Mouse (Mus musculus): ENCODE data around the gene Tap2. TPM values are rescaled to one million over a fixed set of nuclear protein-coding genes. Genes with fewer than 3 reads are reported as not detected.

Tap2 gene
- total RNA-seq (2021), result 10 to 100 TPM; 43.6 to 55.6 TPM
- 61.0 and 64.1 TPM in 2 replicates for polyA plus RNA-seq (2012; rRNA removed)
- long read RNA-seq, transcript Tap2-201 (12 exons, 3,442 nt), result major isoform, 91 of 100 reads
- long read RNA-seq, partial matches to known transcripts, result 7 of 100 reads
- long read RNA-seq, other reads (novel, unspliced or antisense), result 1 of 100 reads

DNA sequence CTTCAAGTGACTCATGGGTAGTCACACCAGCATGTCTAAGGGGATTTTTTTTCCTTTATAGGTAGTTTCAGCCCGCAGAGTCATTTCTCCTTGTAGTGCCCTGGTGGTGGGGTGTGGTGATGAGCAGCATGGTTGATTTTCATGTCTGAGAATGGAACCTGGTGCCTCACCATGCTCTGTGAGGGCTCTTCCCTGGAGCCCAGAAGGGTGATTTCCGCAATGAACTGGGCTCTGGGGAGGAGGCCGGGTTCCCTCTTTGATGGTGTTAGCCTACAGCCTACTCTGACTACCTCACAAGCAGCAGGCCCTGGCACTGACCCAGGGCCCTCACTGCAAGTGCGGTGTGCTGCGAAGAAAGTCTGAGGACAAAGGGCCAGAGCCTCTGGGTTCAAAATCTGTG lies at the start of gene Tap2:
TSS of gene Tap2 (plus strand) at position 84 of the 400 bp plus-strand sequence.
- no peak for DNase-seq

DNA sequence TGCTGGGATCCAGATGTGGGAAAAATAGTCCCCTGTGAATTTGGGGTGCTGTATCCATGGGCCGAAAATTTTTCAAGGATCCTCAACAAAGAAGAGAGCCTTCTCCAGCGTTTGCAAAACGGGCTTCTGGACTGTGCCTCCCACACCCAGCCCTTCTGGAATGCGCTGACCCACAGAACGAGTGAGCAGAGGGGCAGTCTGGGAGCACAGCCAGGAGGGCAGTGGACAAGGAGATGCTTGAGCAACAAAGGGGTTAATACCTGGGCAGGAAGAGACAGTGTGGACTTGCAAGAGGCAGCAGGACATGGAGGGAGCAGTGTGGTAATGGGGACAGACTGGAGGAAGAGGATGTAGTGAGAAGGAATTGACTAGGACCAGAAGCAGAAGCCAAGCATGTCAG lies 47.8 kb upstream of the Tap2 start:
- no peak for DNase-seq

- DNase-seq, result no peak
Measured at GRCm38 (mm10) chr17:34164202-34164895, 39.0 kb upstream of the Tap2 start.

GRCm38 (mm10) chr17:34165033-34165730 lies 38.1 kb upstream of the Tap2 start:
- no peak for DNase-seq

- peak; percentile 36 for DNase-seq
Measured at GRCm38 (mm10) chr17:34169279-34169678, 34.0 kb upstream of the Tap2 start.

DNA sequence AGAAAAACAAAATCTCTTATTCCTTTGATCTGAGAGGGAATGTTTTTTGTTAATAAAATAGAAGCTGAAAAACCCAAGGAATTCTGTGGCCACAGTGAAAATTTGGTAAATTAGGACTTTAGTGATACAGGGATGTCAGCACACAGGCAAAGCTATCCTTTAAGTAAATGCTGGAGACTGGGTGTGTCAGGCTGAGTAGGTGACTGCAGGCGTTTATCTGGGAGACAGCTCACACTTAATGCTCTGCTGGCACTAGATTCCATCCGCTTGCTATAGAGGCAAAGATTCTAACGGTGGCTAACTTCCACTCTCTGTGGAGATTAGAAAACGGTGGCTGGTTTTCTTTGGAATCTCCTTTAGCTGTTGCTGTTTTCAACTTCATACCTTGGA lies 32.8 kb upstream of the Tap2 start:
- no peak for DNase-seq

DNA sequence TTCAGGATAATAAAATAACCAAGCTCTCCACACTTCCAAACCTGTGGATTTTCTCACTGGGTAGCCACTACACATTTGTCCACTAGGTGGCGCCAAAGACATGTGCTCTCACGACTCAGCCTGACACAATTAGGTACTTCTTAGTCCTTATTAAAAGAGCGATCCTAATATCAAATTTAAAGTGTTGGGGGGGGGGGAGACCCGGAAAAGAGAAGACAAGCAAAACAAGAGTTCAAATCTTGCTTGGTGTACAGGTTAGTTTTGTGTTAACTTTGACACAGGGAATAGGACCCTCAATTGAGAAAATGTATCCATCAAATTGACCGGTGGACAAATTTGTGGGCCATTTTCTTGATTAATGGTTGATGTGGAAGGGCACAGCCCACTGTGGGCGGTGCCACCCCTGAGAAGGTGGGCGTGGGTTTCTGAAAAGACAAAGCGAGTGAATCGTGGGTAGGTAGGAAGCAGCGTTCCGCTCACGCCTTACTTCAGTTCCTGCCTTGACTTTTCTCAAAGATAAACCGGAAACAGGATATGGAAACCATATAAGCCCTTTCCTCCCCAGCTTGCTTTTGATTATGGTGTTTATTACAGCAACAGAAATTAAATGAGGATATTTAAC lies 32.3 kb upstream of the Tap2 start:
- DNase-seq, result peak; percentile 76

- DNase-seq, result no peak
Measured at GRCm38 (mm10) chr17:34172528-34172927, 30.8 kb upstream of the Tap2 start.

DNA sequence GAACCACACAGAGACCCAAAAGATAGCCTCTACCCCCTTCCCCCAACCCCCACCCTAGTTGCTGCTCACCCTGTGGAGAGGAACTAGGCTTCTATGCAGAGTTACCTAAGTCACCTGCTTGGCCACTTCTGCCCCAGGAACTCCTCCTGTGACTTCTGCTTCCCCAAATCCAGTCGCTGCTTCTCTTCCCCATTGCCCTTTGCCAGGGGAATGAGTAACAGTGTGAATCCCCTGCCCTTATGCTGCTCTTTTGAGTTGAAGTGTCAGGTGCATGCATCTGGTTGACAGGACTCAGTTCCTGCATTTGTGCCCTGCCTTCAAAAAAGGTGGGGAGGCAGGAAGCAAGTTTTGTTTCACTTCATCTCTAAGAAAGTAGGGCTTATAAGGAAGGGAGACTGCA lies 29.3 kb upstream of the Tap2 start:
- no peak for DNase-seq

- DNase-seq, result no peak
Measured at GRCm38 (mm10) chr17:34177179-34177578, 26.1 kb upstream of the Tap2 start.

DNA sequence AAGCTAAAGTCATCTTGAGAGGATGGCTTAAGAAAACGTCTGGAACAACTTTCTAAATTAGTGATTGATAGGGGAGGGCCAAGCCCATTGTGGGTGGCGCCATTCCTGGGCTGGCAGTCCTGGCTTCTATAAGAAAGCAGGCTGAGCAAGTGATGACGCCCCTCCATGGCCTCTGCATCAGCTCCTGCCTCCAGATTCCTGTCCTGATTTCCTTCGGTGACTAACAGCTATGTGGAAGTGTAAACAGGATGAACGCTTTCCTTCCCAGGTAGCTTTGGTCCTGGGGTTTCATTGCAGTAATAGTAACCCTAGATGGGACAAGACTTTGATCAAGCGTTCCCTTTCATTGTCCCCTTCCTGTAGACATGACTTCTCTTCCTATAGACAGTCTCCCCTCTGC lies 24.3 kb upstream of the Tap2 start:
- DNase-seq, result no peak

DNA sequence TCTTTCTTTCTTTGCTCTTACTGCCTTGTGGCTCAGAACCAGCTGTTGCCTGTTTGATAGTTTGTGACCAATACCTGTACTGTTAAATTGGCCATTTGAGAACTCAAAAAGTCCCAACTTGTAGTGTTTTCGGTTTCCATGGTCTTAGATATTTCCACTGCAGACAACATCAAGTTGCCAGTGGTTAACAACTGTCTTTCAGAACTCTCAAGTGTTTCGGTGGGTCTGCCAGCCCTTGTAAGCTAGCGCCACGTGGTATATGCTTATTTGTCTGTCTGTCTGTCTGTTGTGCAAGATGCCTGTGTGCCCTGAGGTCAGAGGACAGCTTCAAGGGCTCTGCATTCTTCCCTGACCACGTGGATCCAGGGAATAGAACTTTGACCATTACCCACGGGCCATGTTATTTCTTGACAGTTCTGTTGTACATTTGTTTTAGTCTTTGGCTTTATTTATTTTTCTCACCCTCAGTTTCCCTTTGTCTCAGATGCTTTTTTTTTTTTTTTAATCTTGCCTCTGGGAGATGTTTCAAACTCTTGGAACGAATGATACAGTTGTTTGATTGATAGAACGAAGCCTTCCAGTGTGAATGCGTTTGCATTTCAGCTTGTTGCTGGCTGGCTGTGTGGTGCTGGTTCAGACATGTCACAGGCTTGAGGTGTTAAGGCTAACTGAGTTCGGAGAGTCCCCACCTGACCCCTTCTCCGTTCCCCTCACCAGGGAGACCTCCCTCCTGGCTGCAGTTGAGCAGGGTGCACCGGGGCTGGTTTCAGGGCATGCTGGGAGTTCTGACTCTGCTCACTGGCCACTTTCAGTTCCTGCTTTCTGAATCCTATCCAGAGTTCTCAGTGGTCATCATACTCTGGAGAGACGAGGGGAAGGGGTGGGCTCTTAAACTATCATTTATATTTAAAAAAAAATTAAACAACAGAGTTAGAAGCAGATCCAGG lies 23.1 kb upstream of the Tap2 start:
- DNase-seq, result no peak

- no peak for DNase-seq
Measured at GRCm38 (mm10) chr17:34183564-34184219, 19.6 kb upstream of the Tap2 start.

DNA sequence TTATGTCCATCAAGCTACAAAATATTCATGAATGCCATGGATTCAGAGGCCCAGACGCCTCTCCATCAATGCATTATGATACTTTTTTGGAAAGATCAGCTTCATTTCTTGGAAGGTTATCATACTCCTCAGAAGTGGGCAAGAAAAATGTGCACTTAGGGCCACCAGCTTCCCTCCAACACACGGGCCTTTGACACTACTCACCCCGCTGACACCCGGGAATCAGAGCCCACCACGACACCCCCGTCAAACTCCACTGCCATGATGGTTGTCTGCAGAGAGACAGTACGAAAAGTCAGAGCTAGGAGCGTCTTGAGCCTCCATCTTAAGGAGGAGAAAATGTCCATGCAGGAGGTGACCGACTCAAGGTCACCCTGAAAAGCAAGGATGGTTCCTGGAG lies 17.8 kb upstream of the Tap2 start:
- DNase-seq, result no peak

GRCm38 (mm10) chr17:34186885-34187260 lies 16.5 kb upstream of the Tap2 start:
- DNase-seq, result no peak

GRCm38 (mm10) chr17:34187261-34187916 lies 15.9 kb upstream of the Tap2 start, which contains the start of the genes Tap1 and Psmb9:
Tap1 (plus strand) TSS chr17:34187553.
Psmb9 (minus strand) TSS chr17:34187764.
- DNase-seq, result peak; percentile 98

DNA sequence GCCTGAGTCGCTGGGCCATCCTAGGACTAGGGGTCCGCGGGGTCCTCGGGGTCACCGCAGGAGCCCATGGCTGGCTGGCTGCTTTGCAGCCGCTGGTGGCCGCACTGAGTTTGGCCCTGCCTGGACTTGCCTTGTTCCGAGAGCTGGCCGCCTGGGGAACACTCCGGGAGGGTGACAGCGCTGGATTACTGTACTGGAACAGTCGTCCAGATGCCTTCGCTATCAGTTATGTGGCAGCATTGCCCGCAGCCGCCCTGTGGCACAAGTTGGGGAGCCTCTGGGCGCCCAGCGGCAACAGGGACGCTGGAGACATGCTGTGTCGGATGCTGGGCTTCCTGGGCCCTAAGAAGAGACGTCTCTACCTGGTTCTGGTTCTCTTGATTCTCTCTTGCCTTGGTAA lies 15.3 kb upstream of the Tap2 start:
- peak; percentile 74 for DNase-seq

GRCm38 (mm10) chr17:34188986-34189385 lies 14.3 kb upstream of the Tap2 start:
- DNase-seq, result no peak

DNA sequence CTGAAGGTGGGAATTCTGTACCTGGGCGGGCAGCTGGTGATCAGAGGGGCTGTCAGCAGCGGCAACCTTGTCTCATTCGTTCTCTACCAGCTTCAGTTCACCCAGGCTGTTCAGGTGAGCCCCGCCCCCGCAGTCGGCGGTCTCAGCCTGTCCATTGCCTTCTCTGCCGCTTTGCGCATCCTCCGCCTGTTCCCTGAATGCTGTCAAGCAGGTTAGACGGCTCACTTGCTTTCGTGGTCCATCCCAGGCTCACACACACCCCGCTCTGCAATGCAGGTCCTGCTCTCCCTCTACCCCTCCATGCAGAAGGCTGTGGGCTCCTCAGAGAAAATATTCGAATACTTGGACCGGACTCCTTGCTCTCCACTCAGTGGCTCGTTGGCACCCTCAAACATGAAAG lies 10.5 kb upstream of the Tap2 start:
- no peak for DNase-seq

- no peak for DNase-seq
Measured at GRCm38 (mm10) chr17:34193468-34193867, 9.9 kb upstream of the Tap2 start.

- DNase-seq, result peak; percentile 53
Measured at GRCm38 (mm10) chr17:34194723-34195122, 8.6 kb upstream of the Tap2 start.
